Mouse (Mus musculus): ENCODE measurements around the gene Tgm2. TPM values are rescaled to one million over a fixed set of nuclear protein-coding genes. Genes with fewer than 3 reads are reported as not detected.

Tgm2 gene
- polyA plus RNA-seq, 1 experiment from 2014 or later = 123 TPM

GRCm38 (mm10) chr2:158066456-158066855, 79.8 kb downstream of the Tgm2 start:
- H3K36me3 ChIP-seq (ENCODE audit: control insufficient read depth, insufficient read depth, low read length) = no peaks in the 10 kb centered on the region

More at GRCm38 (mm10) chr2:158066456-158066855, 79.8 kb downstream of the Tgm2 start:
- Histone ChIP-seq H3K4me3 (replicated peaks; ENCODE audit: low read length) (no peak overlapping the region), H3K9me3 (replicated peaks; ENCODE audit: control insufficient read depth, low read length) (no peaks in the 10 kb centered on the region), H3K27me3 (ENCODE audit: control insufficient read depth, insufficient read depth, low read length) (no peaks in the 10 kb centered on the region), H3K4me1 (ENCODE audit: control insufficient read depth, insufficient read depth, low read length) (peaks cover 5% of the 10 kb centered on the region; the same call in 1 of the 2 replicates), H3K27ac (ENCODE audit: low read length) (no peak overlapping the region), H3K4me2 (ENCODE audit: low read depth, low read length) (no peak overlapping the region), H3K9ac (ENCODE audit: low read length) (no peak overlapping the region)
- no peak for ATAC-seq (ENCODE audit: insufficient read depth, low FRiP score)

Other genes with a start within 250 kb of the Tgm2 start
- 0.19 TPM in 1 of 2 replicates, not detected in the other for gene Vstm2l, start 231.8 kb downstream of the Tgm2 start, polyA plus RNA-seq (2015; fragmentation: Nextera tagmentation; extraction: Ambion mirVana)
- gene Tti1, start 118.0 kb downstream of the Tgm2 start, polyA plus RNA-seq (2015; fragmentation: Nextera tagmentation; extraction: Ambion mirVana) = 21.0 and 21.5 TPM in 2 replicates
- gene Rprd1b, start 117.9 kb downstream of the Tgm2 start, polyA plus RNA-seq (2015; fragmentation: Nextera tagmentation; extraction: Ambion mirVana) = 34.5 and 36.1 TPM in 2 replicates
- gene D630003M21Rik, start 82.8 kb upstream of the Tgm2 start, polyA plus RNA-seq (2015; fragmentation: Nextera tagmentation; extraction: Ambion mirVana) = 4.7 and 5.4 TPM in 2 replicates
- gene Bpi, start 111.7 kb upstream of the Tgm2 start, polyA plus RNA-seq (2015; fragmentation: Nextera tagmentation; extraction: Ambion mirVana) = not detected in 2 replicates
- 6.3 and 7.0 TPM in 2 replicates for gene Lbp, start 160.1 kb upstream of the Tgm2 start, polyA plus RNA-seq (2015; fragmentation: Nextera tagmentation; extraction: Ambion mirVana)
- gene Snhg11, start 229.2 kb upstream of the Tgm2 start, polyA plus RNA-seq (2015; fragmentation: Nextera tagmentation; extraction: Ambion mirVana) = 5.4 and 7.5 TPM in 2 replicates

Measured in stomach, embryonic 16.5 days (tissue).